Mouse (Mus musculus): ENCODE measurements at regions not wholly inside any gene's neighbourhood (a gene's known extent, or its start where the extent isn't known, plus 50 kb on each side); places are given as distances from the start of the nearest gene placed in this dataset.
"Not testable (repeated sequence)": the region's sequence is repeated elsewhere in the genome, so short reads cannot be mapped to it uniquely, and the experiment has no call there.

DNA sequence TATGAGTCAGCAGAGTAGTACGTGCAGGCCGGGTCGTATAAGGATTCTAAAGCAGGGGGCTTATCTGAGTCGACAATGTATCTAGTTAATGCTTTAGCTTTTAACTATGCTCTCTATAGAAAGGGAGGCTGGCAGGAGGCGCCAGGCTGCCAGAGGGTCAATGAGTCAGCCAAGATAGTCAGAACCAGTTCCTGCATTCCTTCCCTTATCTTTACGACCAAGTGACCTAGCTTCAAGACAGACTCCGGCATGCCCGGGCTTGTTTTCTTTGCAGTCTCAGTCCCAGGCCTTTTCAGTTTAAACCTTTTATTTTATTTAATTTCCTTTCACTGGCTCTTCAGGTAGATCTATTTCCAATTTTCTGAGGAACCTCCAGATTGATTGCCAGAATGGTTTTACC, 374.0 kb upstream of the Nrxn1 start:
- no peak for ATAC-seq (ENCODE audit: low TSS enrichment)

DNA sequence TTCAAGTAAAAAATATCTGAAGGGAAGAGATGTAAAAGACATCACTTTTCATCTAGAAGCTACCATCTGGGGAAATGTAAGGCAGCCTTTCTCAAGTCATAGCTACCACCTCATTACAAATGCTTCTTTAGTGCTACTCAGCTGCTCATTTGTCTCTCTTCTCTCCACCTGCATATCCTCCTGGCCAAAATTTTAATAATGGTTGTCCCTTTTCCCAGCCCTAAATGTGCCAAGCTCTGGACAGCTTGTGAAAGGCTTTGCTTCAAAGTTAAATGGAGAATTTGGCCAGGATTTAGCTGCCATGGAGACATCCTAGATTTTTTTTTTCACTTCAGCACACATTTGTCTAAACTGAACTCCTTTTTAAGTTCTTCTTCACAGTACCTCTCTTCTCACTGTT, 358.8 kb upstream of the Nrxn1 start:
- peak; percentile 92 for ATAC-seq (ENCODE audit: low TSS enrichment)

DNA sequence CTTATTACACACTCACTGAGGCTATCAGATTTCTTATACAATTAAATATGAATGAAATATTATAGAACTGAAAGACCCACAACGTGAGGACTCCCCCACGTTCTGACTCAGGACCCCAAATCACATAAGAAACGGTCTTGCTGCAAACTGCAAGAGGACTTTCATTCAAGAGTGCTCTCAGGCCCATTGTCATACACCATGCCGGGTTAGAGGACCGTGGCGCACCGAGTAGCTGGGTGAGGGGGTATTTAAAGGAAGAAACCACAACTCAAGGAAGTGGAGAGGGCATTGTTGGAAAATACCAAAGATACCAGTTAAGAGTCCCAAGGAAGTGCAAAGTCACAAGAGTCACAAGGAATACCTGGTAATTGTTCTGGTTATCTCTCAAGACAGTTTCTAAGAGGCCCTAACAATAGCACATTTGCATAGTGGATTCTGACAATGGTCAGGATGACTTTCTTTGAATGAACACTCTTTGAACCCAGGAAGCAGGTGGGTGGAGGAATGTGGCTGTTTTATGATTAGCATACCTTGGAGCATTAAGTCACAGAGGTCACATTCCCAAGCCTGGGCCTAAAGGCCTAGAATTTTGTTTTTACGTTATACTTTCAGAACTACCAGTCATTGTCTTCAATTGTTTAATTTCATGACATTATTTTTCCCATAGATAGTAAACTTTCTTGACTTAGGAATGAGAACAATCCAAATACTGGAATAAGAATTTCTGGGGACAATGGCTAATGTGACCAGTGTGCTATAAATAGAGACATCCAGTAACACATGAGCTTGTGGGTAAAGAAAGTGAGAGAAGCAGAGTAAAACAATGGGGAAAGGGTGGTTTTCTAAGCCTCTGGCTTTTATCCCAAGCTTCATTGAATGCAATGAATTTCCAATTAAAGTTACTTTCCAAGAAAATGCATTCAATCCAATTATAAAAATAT, 339.2 kb upstream of the Nrxn1 start:
- not testable (repeated sequence) for ATAC-seq (ENCODE audit: low TSS enrichment)

DNA sequence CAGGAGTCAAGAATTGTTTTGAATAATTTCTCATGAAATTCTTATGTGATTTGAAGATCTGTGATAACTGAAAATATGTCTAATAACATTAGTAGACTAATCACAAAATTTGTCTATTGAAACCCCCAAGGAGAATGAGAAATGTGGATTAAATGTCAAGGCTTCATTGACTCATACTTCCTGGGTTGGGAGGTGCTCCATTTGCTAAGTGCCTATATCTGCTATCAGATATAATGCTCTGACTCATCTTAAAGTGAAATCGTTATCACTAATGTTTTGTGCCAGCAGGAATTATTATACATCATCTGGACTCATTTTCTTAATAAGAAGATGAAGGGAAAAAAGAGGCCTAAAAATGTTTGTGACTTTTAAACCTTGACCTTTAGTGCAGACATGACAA, 337.5 kb upstream of the Nrxn1 start:
- no peak for ATAC-seq (ENCODE audit: low TSS enrichment)

DNA sequence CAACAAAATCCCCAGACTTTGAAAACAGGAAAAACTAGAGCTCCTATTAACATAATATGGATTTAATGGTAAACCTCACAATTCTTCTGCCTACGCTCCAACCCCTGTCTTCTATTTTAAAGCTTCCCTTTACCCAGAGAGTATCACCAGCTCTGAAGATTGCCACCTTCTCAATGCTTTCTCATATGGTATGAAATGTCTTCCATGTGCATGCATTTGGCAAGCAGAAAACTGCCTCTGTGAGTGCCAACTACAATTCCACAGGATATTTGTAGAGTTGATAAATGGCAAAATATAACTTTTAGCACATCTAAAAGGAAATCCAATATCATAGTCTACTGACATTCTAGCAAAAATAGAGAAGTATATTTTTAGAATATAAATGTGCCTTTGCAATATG, 332.2 kb upstream of the Nrxn1 start:
- ATAC-seq (ENCODE audit: low TSS enrichment), result peak; percentile 96

DNA sequence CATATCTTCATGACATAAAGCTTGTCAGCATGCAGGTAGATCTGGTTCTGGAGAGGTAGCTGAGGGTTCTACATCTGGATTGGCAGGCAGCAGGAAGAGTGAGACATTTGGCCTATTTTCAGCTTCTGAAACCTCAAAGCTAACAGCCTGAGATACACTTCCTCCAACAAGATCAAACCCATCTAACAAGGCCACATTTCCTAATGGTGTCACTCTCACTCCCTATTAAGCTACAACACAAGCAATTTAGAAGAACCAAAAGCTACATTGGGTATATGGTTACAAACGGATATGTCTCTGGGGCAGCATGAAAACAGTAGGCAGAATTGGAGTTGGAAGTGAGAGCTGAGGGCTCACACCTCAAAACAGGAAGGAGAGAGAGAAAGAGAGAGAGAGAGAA, 325.7 kb upstream of the Nrxn1 start:
- ATAC-seq (ENCODE audit: low TSS enrichment), result no peak

DNA sequence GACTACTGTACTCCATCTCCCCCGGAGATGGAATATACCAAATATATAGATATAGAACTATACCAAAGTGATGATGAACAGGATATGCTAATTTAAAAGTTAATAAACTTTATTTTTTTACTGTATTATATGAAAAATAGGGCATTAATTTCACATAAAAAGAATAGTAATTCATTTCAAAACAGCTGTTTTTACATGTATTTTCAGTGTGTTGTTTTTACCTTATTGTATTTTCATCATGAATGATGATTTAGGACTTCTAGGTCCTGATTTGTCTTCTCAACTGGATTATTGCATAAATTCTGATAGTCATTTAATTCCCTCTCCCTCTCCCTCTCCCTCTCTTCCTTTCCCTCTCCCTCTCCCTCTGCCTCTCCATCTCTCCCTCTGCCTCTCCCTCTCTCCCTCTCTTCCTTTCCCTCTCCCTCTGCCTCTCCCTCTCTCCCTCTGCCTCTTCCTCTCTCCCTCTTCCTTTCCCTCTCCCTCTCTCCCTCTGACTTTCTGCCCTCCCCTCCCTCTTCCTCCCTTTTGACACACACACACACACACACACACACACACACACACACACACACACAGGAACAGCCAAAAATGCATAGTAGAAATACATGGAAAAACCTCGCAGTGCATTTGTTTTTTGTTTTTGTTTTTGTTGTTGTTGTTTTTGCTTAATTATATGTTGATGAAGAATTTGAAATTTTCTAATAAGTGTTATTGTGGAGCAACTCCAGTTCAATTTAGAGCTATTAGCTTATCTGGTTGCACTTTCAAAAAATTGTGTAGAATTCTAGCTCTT, 298.3 kb upstream of the Nrxn1 start:
- ATAC-seq (ENCODE audit: low TSS enrichment), result no peak

DNA sequence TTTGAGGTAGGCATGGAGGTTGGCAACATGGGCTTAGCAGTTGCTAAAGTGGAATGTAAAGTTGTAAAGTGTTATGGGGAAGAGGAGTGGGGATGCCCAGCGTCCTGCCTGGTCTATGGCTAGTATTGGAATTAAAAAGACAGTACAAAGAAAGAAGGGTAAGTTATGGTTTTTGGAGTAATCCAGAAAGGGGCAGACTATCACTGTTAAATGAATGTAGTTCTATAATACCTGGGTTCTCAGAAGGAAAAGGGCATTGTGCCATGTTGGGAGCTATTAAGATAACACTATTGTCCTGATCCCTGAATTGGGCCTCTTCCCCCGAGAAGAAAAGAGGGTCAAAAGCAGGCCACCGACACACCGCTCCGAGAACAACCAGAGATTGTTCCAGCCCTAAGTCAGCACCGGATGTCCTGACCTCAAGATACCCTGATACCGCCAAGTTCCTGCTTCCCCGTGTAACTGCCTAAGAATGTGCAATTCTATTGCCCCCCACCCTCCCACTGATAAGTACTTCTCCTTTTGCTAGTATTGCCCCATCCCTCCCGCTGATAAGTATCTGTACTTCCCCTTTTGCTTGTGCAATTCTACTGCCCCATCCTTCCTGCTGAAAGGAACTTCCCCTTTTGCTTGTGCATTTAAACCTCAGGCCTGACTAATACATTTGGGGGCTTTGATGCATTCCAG, 297.2 kb upstream of the Nrxn1 start:
- ATAC-seq (ENCODE audit: low TSS enrichment), result not testable (repeated sequence)

DNA sequence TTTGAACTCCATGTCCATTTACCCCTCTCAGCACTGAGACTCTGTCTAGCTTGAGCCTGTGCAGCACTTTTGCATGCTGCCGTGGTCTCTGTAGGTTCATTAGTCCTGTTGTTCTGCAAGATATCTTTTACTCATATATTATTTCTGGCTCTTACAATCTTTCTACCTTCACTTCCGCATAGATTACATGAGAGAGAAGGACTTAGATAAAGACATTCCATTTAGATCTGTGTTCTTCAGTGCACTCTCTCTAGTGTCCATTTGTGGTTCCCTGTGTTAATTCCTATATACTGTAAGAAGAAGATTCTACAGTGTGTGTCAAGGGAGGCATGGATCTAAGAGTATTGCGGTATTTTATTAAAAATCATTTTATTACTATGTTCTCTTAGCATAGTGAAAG, 295.6 kb upstream of the Nrxn1 start:
- ATAC-seq (ENCODE audit: low TSS enrichment), result no peak

DNA sequence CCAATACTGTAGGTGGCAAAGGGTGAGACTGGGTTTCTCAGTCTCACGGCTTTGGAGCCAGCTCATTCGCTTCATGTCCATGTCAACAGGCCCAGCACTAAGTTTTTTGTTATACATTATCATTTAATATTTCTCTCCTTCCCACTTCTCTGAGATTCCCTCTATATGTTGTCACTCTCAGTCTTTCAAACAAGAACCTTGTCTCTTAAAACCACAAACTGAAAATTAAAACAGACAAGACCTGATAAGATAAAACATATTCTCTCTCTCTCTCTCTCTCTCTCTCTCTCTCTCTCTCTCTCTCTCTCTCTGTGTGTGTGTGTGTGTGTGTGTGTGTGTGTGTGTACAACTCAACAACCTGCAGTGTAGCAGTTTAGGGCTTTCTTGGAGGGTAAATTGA, 295.2 kb upstream of the Nrxn1 start:
- no peak for ATAC-seq (ENCODE audit: low TSS enrichment)

DNA sequence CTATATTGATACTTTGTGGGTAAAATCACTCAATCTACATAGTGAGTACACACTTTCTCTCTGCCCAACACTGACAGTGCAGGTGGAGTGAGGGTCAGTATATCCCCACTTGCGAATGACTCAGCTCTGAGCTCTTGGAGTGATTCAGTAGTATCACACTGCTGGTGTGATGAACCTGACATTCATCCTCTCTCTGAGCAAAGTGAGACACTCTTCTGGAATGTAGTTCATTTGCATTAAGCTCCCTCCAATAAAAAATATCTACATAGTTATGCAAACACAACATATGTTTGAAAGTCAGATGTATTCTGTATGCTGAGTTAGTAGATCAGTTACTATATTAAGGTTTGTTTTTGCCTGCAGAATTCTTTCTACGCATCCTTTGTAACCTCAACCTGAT, 293.1 kb upstream of the Nrxn1 start:
- ATAC-seq (ENCODE audit: low TSS enrichment), result peak; percentile 97

DNA sequence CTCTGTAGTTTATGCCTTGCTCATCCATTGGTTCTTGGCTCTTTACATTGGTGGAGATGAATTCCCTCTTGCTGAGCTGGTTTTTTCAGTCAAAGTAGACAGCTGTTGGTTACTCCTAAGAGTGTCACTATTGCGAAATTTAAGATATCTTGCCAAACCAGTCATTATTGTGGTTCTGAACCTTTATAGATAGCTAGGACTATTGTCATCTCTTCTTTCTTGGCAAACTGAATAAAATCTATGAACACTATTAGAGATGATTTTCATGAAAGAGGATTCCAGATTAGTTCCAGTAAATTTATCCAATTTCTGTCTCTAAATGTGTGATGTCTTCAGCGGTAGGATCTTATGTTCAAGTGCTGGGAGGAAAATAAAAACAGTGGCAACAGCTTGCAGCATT, 275.3 kb upstream of the Nrxn1 start:
- ATAC-seq (ENCODE audit: low TSS enrichment), result no peak

DNA sequence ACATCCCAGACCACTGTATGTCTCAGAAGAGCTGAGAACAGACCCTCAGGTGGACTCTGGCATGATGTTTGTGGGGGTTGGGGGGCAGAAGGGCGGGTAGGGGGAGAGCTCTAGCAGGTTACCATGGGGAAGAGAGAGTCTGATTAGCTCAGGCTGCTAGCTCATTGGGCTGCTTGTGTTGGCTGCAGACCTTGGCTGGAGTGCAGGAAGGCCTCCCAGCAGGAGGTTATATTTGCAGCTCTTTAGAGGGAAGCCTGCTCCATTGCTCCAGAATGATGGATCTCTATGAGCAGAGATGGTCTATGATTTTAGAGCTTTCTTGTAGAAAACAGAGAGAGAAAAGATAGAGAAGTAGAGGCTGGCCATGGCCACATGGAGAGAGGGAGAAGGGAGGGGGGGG, 268.4 kb upstream of the Nrxn1 start:
- ATAC-seq (ENCODE audit: low TSS enrichment), result no peak

DNA sequence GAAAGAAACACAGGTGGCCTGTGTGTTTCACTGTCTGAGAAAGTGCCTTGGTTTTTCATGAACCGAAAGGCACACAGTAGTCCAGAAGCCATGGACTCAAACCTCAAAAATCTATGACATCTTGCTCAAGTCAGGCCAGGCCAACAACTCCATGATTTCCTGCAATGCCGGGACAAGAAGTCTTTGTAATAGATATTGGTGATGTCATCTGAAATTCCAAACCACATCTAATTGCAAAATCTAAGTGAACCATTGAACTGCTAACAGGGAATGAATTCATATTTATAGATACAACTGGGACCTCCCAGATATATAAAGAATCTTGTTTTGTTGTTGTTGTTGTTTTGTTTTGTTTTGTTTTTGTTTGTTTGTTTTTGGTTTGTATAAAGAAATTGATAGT, 259.2 kb upstream of the Nrxn1 start:
- no peak for ATAC-seq (ENCODE audit: low TSS enrichment)

DNA sequence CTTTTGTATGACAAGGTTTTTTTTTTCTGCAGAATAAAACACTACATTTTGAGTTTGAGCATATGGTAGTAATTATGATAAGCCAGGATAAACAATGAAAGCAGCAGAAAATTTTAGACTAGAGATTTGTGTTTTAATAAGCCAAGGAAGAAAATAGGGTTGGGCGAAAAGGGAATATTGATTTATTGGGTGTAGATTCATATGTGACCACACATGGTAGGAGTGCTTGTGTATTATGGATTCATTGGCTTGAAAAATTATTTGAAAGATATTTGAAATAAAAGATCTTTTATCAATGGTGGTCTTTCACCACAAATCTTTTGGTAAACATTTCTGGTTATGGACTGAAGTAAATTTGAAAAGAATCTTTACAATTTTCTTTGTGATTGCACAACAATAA, 244.0 kb upstream of the Nrxn1 start:
- no peak for ATAC-seq (ENCODE audit: low TSS enrichment)

DNA sequence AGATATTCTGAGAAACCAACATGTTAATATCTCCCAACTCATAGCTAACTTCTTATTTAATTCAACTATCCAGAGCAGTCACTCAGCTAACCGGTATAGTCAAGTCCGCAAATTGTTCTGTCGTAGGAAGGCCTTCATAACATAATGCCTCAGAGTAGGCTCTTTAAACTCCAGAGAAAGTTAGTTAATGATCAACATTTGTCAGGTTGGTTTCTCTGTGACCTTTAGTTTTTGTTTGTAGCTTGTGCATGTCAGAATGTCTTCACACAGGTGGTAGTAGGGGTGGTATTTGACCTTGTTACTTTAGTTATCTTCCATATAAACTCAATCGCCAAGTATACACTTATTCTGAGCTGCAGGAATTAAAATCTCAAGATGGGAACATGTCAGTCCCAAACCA, 240.9 kb upstream of the Nrxn1 start:
- ATAC-seq (ENCODE audit: low TSS enrichment), result no peak

DNA sequence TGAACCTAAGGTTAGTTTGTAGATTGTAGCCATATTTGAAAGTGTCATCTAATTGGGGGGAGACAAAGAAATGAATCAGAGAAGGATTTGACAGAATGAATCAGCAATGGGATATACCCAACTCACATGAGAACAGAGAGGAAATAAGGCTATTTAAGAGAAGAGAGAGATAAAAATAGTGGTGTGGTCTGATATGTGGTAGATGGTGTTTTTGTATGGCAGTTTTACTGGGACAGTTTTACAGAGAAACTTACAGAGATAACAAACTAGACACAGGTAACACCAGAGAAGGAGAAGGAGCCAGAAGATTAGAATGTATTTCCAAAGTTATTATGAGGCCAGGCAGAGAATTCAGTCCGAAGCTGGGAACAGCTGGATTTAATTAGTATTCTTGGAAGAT, 240.3 kb upstream of the Nrxn1 start:
- ATAC-seq (ENCODE audit: low TSS enrichment), result no peak

DNA sequence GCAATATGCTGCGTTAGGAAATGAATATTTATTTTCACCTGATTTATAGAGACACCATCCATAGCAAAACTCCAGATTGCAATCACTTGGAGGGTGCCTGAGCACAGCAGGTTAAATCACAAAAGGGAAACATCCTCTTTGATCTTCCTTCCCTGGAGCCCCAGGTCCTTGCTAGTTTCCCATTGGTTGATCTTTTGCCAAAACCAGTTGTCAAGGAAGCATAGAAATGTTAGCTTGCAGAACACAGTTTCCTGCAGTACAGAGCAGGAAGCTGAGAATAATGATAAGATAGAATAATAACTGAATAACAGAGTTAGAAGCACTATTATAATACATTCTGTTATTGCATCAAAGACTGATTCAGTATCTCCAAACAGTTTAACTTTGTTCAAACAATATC, 231.5 kb upstream of the Nrxn1 start:
- no peak for ATAC-seq (ENCODE audit: low TSS enrichment)

DNA sequence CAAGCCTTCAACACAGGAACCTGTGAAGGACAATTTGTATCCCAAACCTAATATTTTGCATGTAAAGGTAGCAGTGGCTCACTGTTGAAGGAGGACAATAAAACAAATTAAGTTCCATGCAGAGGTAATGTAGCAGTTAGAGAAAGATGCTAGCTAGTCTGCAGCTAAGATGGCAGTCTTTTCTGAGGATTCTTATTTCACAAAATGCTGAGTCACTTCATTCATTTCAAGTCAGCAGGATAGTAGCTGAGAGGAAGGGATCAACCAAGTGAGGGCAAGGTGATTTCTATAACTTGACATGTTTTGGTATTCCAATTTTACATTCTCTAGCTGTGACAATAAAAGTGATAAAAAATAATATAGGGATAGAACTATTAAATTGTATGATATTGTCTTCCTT, 194.0 kb upstream of the Nrxn1 start:
- ATAC-seq (ENCODE audit: low TSS enrichment), result no peak

DNA sequence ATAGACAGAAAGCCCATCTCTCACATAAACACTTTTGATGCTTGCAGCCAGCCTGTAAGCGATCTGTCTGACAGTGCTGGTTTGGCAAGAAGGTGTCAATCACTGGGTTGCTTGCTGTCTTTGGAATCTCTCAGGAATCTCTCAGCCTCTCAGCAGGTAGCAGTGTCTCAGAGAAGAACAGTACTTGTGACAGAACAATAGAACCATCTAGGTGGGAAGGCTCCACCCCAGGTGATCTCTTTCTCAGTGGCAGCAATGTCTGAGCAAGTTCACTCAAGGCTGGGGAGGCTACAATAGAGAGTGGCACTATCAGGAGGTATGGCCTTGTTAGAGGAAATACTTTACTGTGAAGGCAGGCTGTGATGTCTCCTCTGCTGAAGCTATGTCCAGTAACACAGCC, 181.5 kb upstream of the Nrxn1 start:
- ATAC-seq (ENCODE audit: low TSS enrichment), result no peak

DNA sequence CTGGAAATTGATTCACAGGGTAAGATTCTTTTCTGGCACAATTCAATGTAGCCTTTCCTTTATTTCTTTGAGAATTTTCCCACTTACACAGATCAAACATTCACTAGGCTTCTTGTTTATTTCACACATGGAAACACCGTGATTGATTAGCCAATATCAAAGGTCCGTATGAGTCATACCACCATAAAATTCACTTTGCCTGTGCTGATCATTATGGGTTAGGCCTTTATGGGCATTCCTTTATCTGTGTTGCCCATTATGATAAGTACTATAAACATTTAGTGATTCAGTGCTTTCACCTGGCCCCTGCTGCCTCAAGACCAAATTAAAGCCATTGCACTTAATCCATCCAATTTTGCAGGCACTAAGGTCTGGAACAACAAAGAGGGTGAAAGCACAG, 145.8 kb upstream of the Nrxn1 start:
- ATAC-seq (ENCODE audit: low TSS enrichment), result no peak

DNA sequence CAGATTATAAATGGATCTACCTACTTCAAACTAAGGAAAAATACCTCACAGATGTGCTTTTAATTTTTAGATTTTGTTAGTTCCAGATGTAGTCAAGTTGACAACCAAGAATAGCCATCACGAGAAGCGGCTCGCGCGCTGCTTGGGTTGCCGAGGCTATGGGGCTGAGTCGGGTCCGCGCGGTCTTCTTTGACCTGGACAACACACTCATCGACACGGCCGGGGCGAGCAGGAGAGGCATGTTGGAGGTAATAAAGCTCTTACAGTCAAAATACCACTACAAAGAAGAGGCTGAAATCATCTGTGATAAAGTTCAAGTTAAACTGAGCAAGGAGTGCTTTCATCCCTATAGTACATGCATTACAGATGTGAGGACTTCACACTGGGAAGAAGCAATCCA, 143.8 kb upstream of the Nrxn1 start:
- ATAC-seq (ENCODE audit: low TSS enrichment), result peak; percentile 70

DNA sequence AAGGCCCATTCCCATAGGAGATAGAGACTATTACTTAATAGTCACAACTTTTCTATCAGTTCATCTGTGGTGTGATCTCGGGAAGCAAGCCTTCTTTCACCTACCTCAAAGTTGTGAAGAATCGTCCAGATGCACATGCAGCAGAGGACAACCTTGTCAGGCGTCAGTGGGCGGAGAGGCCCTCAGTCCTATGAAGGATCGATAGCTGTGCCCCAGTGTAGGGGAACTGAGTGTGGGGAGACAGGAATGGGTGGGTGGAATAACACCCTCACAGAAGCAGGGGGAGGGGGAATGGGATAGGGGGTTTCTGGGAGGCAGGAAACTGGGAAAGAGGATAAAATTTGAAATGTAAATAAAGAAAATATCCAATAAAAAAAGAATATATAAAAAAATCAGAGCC, 133.5 kb upstream of the Nrxn1 start:
- ATAC-seq (ENCODE audit: low TSS enrichment), result no peak
